Comparison of ENCODE assay signal across 16 mouse cellular contexts in genomic region chr2:122826302-122826701, GRCm38 (mm10).
A peak's percentile ranks its signal among the peaks of the same experiment; 100 is the strongest.
DNase-seq lines count a peak whose midpoint lies in the region; ATAC-seq and TF ChIP-seq lines count a peak whose summit lies in the region.
"Had no signal": no experiment of that assay in that cellular context is flagged by ENCODE, and none has a peak within 500 bp of the region (broad histone marks: within the 10 kb centered on the region; RNA-seq: fewer than 3 reads in every experiment).

No protein-coding gene starts in this region.

- H3K27me3 ChIP-seq in heart, adult 2 months (ENCODE audit: control insufficient read depth, insufficient read depth, low read length): no peaks in the 10 kb centered on the region
- H3K27me3 ChIP-seq in midbrain, embryonic 12.5 days: no peaks in the 10 kb centered on the region
- no peaks in the 10 kb centered on the region for H3K27me3 ChIP-seq in midbrain, embryonic 10.5 days (ENCODE audit: low read depth, poor library complexity, severe bottlenecking)
- no peaks in the 10 kb centered on the region for H3K27me3 ChIP-seq in hindbrain, embryonic 15.5 days
- H3K27me3 ChIP-seq: limb, embryonic 15.5 days; neural tube, embryonic 12.5 days had no signal

- no peaks in the 10 kb centered on the region for H3K4me1 ChIP-seq in heart, adult 2 months (ENCODE audit: control insufficient read depth, insufficient read depth, low read length)
- H3K4me1 ChIP-seq in midbrain, embryonic 12.5 days: 0 out of 2 replicates have a peak, but pooled peaks cover 5% of the 10 kb centered on the region
- peaks cover 5% of the 10 kb centered on the region for H3K4me1 ChIP-seq in midbrain, embryonic 10.5 days
- peaks cover 12% of the 10 kb centered on the region for H3K4me1 ChIP-seq in hindbrain, embryonic 15.5 days (replicated peaks)
- H3K4me1 ChIP-seq: heart, embryonic 15.5 days had no signal

- peak; percentile 27; the same call in 1 of the 2 replicates for TF ChIP-seq CTCF in heart, adult 2 months (IDR thresholded peaks at IDR 0.05)

- H3K36me3 ChIP-seq in heart, adult 2 months (ENCODE audit: control insufficient read depth, insufficient read depth, low read length): no peaks in the 10 kb centered on the region
- no peaks in the 10 kb centered on the region for H3K36me3 ChIP-seq in midbrain, embryonic 12.5 days
- H3K36me3 ChIP-seq in midbrain, embryonic 10.5 days: no peaks in the 10 kb centered on the region
- no peaks in the 10 kb centered on the region for H3K36me3 ChIP-seq in hindbrain, embryonic 15.5 days
- H3K36me3 ChIP-seq: heart, embryonic 15.5 days; limb, embryonic 15.5 days; neural tube, embryonic 12.5 days had no signal

- no peaks in the 10 kb centered on the region for H3K79me2 ChIP-seq in heart, adult 2 months (replicated peaks; ENCODE audit: control insufficient read depth, insufficient read depth, low read length)

- no peak for ATAC-seq in midbrain, embryonic 12.5 days (ENCODE audit: low FRiP score, low read depth)
- peak; percentile 76; the same call in 1 of the 2 replicates for ATAC-seq in hindbrain, embryonic 15.5 days (ENCODE audit: low FRiP score, low read depth)
- ATAC-seq in activated CD4-positive, CD25-positive, alpha-beta regulatory T cell, adult 4 months: no peak
- ATAC-seq: inflammation-experienced regulatory T-cells, adult 6 months had no signal

- no peak overlapping the region for H3K4me3 ChIP-seq in heart, adult 2 months
- no peak overlapping the region for H3K4me3 ChIP-seq in midbrain, embryonic 12.5 days
- no peak overlapping the region for H3K4me3 ChIP-seq in midbrain, embryonic 10.5 days
- no peak overlapping the region for H3K4me3 ChIP-seq in hindbrain, embryonic 15.5 days
- H3K4me3 ChIP-seq: heart, embryonic 15.5 days; limb, embryonic 15.5 days; neural tube, embryonic 12.5 days had no signal

- no peak for TF ChIP-seq POLR2A in heart, adult 2 months (IDR thresholded peaks at IDR 0.05; ENCODE audit: insufficient read depth, low read depth, low read length)

- 66% methylated on average over 3 of the region's 3 CpGs for WGBS in heart, adult 2 months
- 41% methylated on average over 3 of the region's 3 CpGs for WGBS in midbrain, embryonic 12.5 days
- WGBS in midbrain, embryonic 10.5 days: 81% methylated on average over 3 of the region's 3 CpGs
- 34% methylated on average over 3 of the region's 3 CpGs for WGBS in hindbrain, embryonic 15.5 days

- no peak for TF ChIP-seq EP300 in heart, adult 2 months (IDR thresholded peaks at IDR 0.05; ENCODE audit: insufficient read depth, low read depth, low read length)

- no peak for DNase-seq in heart, adult 2 months
- DNase-seq in heart, postnatal 36 days: no peak
- DNase-seq in midbrain, embryonic 10.5 days (ENCODE audit: low spot score): no peak
- DNase-seq in frontal cortex, postnatal 14 days (ENCODE audit: low spot score in 2 of 2): no peak
- DNase-seq: adrenal gland, postnatal 36 days; cerebellum, adult 11 months; kidney, postnatal 4 days; lung, adult 2 months; spleen, adult 18-20 months had no signal

- no peak overlapping the region for H3K4me2 ChIP-seq in midbrain, embryonic 12.5 days (replicated peaks)
- H3K4me2 ChIP-seq in hindbrain, embryonic 15.5 days: no peak overlapping the region
- H3K4me2 ChIP-seq: neural tube, embryonic 12.5 days had no signal

- no peak overlapping the region for H3K27ac ChIP-seq in heart, adult 2 months
- H3K27ac ChIP-seq in midbrain, embryonic 12.5 days (replicated peaks): 0 out of 2 replicates have a peak overlapping the region, but pooled peaks have one; percentile 50
- H3K27ac ChIP-seq in midbrain, embryonic 10.5 days (replicated peaks): no peak overlapping the region
- peak overlapping the region; percentile 65 for H3K27ac ChIP-seq in hindbrain, embryonic 15.5 days (replicated peaks)
- H3K27ac ChIP-seq: heart, embryonic 15.5 days; limb, embryonic 15.5 days; neural tube, embryonic 12.5 days had no signal

- intact Hi-C loops in heart, adult 2 months (cut with DNase I): loop anchor here (5.0 kb wide), 1 partner anchor 486 kb away; no protein-coding TSS in a partner anchor
- intact Hi-C loops in heart, postnatal 36 days (cut with DNase I): loop anchor here (10.0 kb wide), 1 partner anchor 488 kb away; no protein-coding TSS in a partner anchor

- H3K9ac ChIP-seq in heart, adult 2 months (ENCODE audit: low read depth, low read length): no peak overlapping the region
- H3K9ac ChIP-seq in midbrain, embryonic 12.5 days (replicated peaks): no peak overlapping the region
- H3K9ac ChIP-seq in hindbrain, embryonic 15.5 days: no peak overlapping the region
- H3K9ac ChIP-seq: heart, embryonic 15.5 days; limb, embryonic 15.5 days; neural tube, embryonic 12.5 days had no signal

- H3K9me3 ChIP-seq in midbrain, embryonic 12.5 days: no peaks in the 10 kb centered on the region
- no peaks in the 10 kb centered on the region for H3K9me3 ChIP-seq in midbrain, embryonic 10.5 days (replicated peaks)
- H3K9me3 ChIP-seq in hindbrain, embryonic 15.5 days: no peaks in the 10 kb centered on the region
- H3K9me3 ChIP-seq: heart, embryonic 15.5 days; limb, embryonic 15.5 days; neural tube, embryonic 12.5 days had no signal

Comparison
In these comparisons a context has a peak if more than half of its experiments do, and no peak if none do; other contexts are left out.
1. H3K27ac ChIP-seq: peak in midbrain, embryonic 12.5 days (single experiment) and hindbrain, embryonic 15.5 days (single experiment); none in heart, adult 2 months (single experiment) and midbrain, embryonic 10.5 days (single experiment).